Mouse (Mus musculus) adrenal gland, postnatal 36 days (tissue): ENCODE measurements around the gene Ccdc38. TPM values are rescaled to one million over a fixed set of nuclear protein-coding genes. Genes with fewer than 3 reads are reported as not detected.

Experiments
- DNase-seq, 2 experiments: peaks; one replicate each; pipeline ENCODE4 v3.0.0; 2021; ENCODE audit warnings: mixed read lengths in 1 of 2
- total RNA-seq, 2 experiments: library from RNA; stranded (reverse); gene quantifications; 2 replicates each; pipeline ENCODE4 v1.2.3; 2021

Ccdc38 gene
- total RNA-seq, 2 experiments from 2014 or later = not detected

- no peak for DNase-seq
Measured at GRCm38 (mm10) chr10:93609236-93609635, 68.8 kb downstream of the Ccdc38 start.

- DNase-seq = no peak
Measured at GRCm38 (mm10) chr10:93610896-93611295, 70.5 kb downstream of the Ccdc38 start.

GRCm38 (mm10) chr10:93611419-93612007 is 71.1 kb downstream of the Ccdc38 start:
- DNase-seq = peak; percentile 30 to 42

- DNase-seq = no peak
Measured at GRCm38 (mm10) chr10:93614850-93615249, 74.4 kb downstream of the Ccdc38 start.

- DNase-seq = no peak
Measured at GRCm38 (mm10) chr10:93620438-93621179, 80.2 kb downstream of the Ccdc38 start.

GRCm38 (mm10) chr10:93623725-93624124 is 83.3 kb downstream of the Ccdc38 start:
- DNase-seq = no peak

GRCm38 (mm10) chr10:93624151-93624550 is 83.7 kb downstream of the Ccdc38 start:
- no peak for DNase-seq

GRCm38 (mm10) chr10:93630310-93630709 is 89.9 kb downstream of the Ccdc38 start:
- no peak for DNase-seq

- DNase-seq = no peak
Measured at GRCm38 (mm10) chr10:93632086-93632485, 91.7 kb downstream of the Ccdc38 start.

GRCm38 (mm10) chr10:93633563-93633962 is 93.1 kb downstream of the Ccdc38 start:
- no peak for DNase-seq

Other genes with a start within 250 kb of the Ccdc38 start
- gene Elk3, start 229.5 kb upstream of the Ccdc38 start, total RNA-seq = 10 to 100 TPM; 40.2 to 42.0 TPM
- 10 to 100 TPM; 59.8 to 61.4 TPM for gene Lta4h, start 87.2 kb upstream of the Ccdc38 start, total RNA-seq
- gene Hal, start 51.9 kb upstream of the Ccdc38 start, total RNA-seq = under 1 TPM; 0.23 to 0.63 TPM
- gene Amdhd1, start 599 bp upstream of the Ccdc38 start, total RNA-seq = under 1 TPM in 1 of 2 experiments, not detected in 1; 0.17 TPM
- gene Snrpf, start 49.1 kb downstream of the Ccdc38 start, total RNA-seq = 10 to 100 TPM; 15.3 to 17.3 TPM
- gene Ntn4, start 100.0 kb downstream of the Ccdc38 start, total RNA-seq = 10 to 100 TPM; 14.7 to 15.2 TPM